Mouse (Mus musculus) midbrain, embryonic 11.5 days (tissue): ENCODE results near the gene Agbl4. TPM values are rescaled to one million over a fixed set of nuclear protein-coding genes. Genes with fewer than 3 reads are reported as not detected.

Experiments used
- ATAC-seq: fragments of 200-750 bp; cut with Nextera tagmentation; 2 replicates; pipeline ENCODE4 v1.8.0; 2017; ENCODE audit warnings: moderate TSS enrichment, moderate library complexity; ENCODE audit not compliant: low FRiP score
- DNase-seq: peaks from one replicate; pipeline ENCODE4 v3.0.0; 2015; ENCODE audit warnings: low spot score; ENCODE audit errors: missing footprints
- H3K27ac ChIP-seq: fragments of 300-500 bp; sonication (generic); 2 replicates; pipeline ENCODE4 v1.5.1; 2014; ENCODE audit warnings: low read depth, low read length
- H3K27me3 ChIP-seq: fragments of 300-500 bp; sonication (generic); 2 replicates; pipeline ENCODE4 v1.6.1; 2014; ENCODE audit warnings: mild to moderate bottlenecking, low read length, moderate library complexity, mixed read lengths; ENCODE audit not compliant: control insufficient read depth, insufficient read depth
- H3K36me3 ChIP-seq: fragments of 300-500 bp; sonication (generic); 2 replicates; pipeline ENCODE4 v1.6.1; 2014; ENCODE audit warnings: mild to moderate bottlenecking, low read length, moderate library complexity, mixed read lengths; ENCODE audit not compliant: control insufficient read depth, insufficient read depth
- H3K4me1 ChIP-seq: fragments of 300-500 bp; sonication (generic); 2 replicates; pipeline ENCODE4 v1.6.1; 2014; ENCODE audit warnings: low read length; ENCODE audit not compliant: control insufficient read depth, insufficient read depth
- H3K4me2 ChIP-seq: fragments of 300-500 bp; sonication (generic); 2 replicates; pipeline ENCODE4 v1.6.1; 2014; ENCODE audit warnings: mild to moderate bottlenecking, moderate library complexity
- H3K4me3 ChIP-seq: fragments of 300-500 bp; sonication (generic); 2 replicates; pipeline ENCODE4 v1.5.1; 2014; ENCODE audit warnings: low read depth, low read length
- H3K9ac ChIP-seq: fragments of 300-500 bp; sonication (generic); 2 replicates; pipeline ENCODE4 v1.6.1; 2014; ENCODE audit warnings: low read length
- H3K9me3 ChIP-seq: fragments of 300-500 bp; sonication (generic); 2 replicates; pipeline ENCODE4 v1.6.1; 2016; ENCODE audit warnings: low read length; ENCODE audit not compliant: control insufficient read depth
- WGBS: fragments of 180-500 bp; shearing (Covaris S2); extraction: QIAGEN DNeasy Blood & Tissue Kit; methylation state at CpG from one replicate; pipeline ENCODE4 v1.1.7; 2014; 5-methylcytosine and 5-hydroxymethylcytosine counted together
- polyA plus RNA-seq: library from polyadenylated mRNA; unstranded; fragments of >200 nt; fragmentation: Nextera tagmentation; extraction: Ambion mirVana; gene quantifications from 2 replicates; pipeline ENCODE4 v1.2.1, GENCODE M21; 2014

The Agbl4 gene
- polyA plus RNA-seq, 1 experiment from 2014 or later = 0.87 TPM

DNA sequence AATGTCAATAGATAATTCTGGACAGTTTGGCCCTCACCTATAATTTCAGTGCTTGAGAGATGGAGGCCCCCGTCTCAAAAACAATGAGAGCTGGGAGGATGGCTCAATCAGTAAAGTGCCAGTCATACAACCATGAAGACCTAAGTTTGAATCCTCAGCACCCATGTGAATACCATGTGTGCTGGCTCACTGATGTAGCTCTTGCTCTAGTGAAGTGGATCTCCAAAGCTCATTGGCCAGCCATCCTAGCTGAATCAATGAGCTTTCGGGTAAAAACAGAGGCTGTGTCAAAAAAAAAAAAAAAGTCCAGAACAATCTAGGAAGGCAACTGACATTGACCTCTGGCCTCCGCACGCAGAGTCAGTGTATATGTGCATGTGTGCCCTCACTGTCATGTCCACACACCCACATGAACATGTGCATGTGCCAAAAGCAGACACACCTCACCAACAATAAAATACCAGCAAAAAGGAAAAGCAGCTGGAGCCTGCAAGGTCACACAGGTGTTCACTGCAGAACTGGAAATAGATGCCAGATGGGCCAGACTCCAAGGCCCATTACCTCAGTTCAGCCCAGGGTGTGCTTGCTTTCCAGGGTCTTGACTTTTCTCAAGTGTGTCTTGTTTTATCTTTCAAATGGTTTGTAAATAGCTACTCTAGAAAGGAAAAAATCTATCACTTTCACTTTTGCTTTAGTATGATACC lies 1192.2 kb downstream of the Agbl4 start:
- WGBS = 82% methylated on average over 4 of the region's 4 CpGs
- no peak overlapping the region for H3K4me3 ChIP-seq
- H3K9ac ChIP-seq = no peak overlapping the region
- H3K27me3 ChIP-seq = no peaks in the 10 kb centered on the region
- no peak overlapping the region for H3K4me2 ChIP-seq
- ATAC-seq = no peak
- H3K4me1 ChIP-seq = no peaks in the 10 kb centered on the region
- DNase-seq = no peak
- no peak overlapping the region for H3K27ac ChIP-seq
- H3K9me3 ChIP-seq = no peaks in the 10 kb centered on the region
- H3K36me3 ChIP-seq = no peaks in the 10 kb centered on the region

DNA sequence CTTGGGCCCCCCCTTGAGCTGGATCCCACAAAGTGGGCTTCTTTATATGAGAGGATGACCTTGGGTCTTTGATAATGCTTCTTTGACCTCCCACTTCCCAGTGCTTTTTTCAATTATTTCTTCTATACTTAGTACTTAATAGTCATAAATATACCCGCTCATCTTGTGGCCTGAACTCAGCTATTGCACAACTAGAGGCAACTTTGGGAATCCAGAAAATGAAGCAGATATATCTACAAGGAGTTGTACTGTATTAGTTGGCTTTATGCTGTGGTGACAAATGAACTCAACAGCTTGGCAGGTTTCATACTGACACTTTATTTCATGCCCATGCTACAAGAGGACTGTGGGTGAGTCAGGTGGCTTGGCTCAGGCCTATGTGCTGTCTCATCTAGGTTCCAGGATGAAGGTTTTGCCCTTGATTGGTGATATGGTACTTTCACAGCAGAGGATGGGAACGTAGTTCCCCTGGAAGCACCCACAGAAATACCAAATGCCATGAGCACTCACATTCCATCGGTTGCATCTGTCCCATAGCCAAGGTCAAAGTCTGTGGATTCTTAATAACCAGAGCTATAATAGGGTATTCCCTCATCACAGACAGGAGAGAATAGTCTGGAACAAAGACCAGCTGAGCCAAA lies 1197.3 kb downstream of the Agbl4 start:
- no peak overlapping the region for H3K27ac ChIP-seq
- H3K4me3 ChIP-seq = no peak overlapping the region
- H3K27me3 ChIP-seq = no peaks in the 10 kb centered on the region
- WGBS = 90% methylated on average over 3 of the region's 3 CpGs
- no peak overlapping the region for H3K9ac ChIP-seq
- no peak for DNase-seq
- H3K4me1 ChIP-seq = no peaks in the 10 kb centered on the region
- no peaks in the 10 kb centered on the region for H3K9me3 ChIP-seq
- H3K36me3 ChIP-seq = no peaks in the 10 kb centered on the region
- H3K4me2 ChIP-seq = no peak overlapping the region
- ATAC-seq = no peak

DNA sequence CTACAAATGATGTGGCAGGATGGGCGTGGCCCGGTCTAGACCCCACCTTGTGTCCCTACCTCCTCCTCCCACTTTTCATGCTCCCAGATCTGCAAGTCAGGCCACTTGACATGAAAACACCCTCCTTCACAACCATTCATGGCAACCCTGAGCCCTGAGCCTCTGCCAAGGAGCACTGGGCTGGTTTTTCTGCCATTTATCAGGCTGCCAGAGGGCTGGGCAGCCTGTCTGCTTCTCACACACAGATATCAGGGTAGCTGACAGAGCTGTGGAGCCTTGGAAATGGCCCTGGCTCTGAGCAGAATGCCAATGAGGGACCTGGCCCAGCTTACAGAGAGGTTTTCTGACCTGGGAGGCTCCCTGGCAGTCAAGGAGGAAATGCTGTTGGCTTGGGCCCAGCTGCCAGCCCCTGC lies 1199.8 kb downstream of the Agbl4 start:
- no peak overlapping the region for H3K4me3 ChIP-seq
- H3K27ac ChIP-seq = no peak overlapping the region
- ATAC-seq = no peak
- H3K27me3 ChIP-seq = no peaks in the 10 kb centered on the region
- H3K9me3 ChIP-seq = no peaks in the 10 kb centered on the region
- H3K4me1 ChIP-seq = no peaks in the 10 kb centered on the region
- no peaks in the 10 kb centered on the region for H3K36me3 ChIP-seq
- no peak overlapping the region for H3K9ac ChIP-seq
- H3K4me2 ChIP-seq = no peak overlapping the region
- no peak for DNase-seq
- WGBS = 85% methylated on average over 2 of the region's 2 CpGs

DNA sequence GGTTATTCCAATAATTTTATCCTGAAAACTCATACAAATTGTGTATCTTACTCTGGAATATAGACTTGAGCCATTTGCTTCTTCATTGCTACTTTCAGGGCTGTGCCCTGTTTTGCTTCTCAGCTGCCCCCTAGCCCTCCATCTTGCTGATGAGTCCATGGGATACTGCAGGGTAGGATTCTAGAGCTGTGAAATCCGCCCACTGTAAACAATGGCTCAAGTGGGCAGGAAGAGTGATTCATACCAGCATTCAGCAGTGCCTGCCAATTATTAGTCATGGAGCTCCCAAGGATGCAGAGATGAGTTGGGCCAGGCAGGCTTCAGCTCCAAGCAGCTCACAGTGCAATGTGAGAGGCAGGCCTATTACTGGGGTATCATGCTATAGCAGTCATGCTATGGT lies 1200.5 kb downstream of the Agbl4 start:
- Histone ChIP-seq H3K4me2 (no peak overlapping the region), H3K9me3 (no peaks in the 10 kb centered on the region), H3K9ac (no peak overlapping the region), H3K27me3 (no peaks in the 10 kb centered on the region), H3K27ac (no peak overlapping the region), H3K36me3 (no peaks in the 10 kb centered on the region), H3K4me1 (no peaks in the 10 kb centered on the region), H3K4me3 (no peak overlapping the region)
- no peak for ATAC-seq
- no peak for DNase-seq
- WGBS = 84% methylated on average over 1 of the region's 1 CpGs

DNA sequence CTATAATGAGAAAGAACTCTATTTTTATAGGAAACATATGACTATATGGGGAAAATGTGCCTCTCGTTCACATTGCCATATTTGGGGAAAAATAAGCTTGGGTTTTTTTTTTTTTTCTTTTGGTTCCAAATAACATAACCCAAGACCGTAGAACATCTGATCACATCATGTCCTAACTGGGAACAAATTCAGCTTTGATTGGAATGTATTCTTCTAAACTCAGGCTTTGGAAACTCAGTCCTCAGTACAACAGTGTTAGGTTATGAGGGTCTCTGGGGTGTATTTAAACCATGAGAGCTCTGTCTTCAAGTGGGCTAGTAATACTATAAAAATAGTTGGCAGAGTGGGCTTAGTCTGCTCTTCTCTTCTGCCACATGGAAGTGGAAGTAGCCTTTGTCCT lies 1205.7 kb downstream of the Agbl4 start:
- H3K27me3 ChIP-seq = no peaks in the 10 kb centered on the region
- no peaks in the 10 kb centered on the region for H3K4me1 ChIP-seq
- H3K4me3 ChIP-seq = no peak overlapping the region
- no peak overlapping the region for H3K4me2 ChIP-seq
- no peaks in the 10 kb centered on the region for H3K9me3 ChIP-seq
- DNase-seq (no peak), ATAC-seq (no peak)
- H3K27ac ChIP-seq = no peak overlapping the region
- no peaks in the 10 kb centered on the region for H3K36me3 ChIP-seq
- 90% methylated on average over 2 of the region's 2 CpGs for WGBS
- H3K9ac ChIP-seq = no peak overlapping the region

DNA sequence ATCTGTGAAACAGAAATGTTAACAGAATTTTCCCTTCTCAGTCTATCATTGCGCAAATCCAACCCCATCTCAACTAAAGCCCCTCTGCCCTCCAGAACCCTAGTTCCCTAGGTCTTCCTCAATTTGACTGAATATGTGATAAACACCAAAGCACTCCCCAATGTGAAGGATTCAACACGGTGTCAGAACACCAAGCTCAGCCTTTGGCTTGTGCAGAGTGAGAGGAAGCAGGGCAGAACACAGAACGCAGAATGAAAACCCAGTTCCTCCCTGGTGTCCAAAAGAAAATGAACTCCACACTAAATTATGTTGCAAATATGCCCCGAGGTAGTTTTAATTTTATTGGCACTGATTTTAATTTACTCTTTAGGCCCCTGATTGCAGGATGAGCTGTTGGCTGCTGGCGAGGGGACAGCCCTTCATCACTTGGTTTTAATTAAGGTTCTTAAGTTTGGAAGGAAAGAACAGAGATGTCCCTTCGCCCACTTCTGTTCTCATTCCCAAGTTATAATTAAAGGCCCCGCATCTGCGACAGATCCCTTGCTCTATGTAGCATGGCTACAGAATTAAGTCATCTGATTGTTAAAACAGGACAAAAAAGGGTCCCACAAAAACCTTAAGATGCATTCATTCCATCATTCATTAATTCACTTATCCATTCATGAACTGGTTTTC lies 1210.5 kb downstream of the Agbl4 start:
- H3K4me2 ChIP-seq = no peak overlapping the region
- DNase-seq (no peak), ATAC-seq (no peak)
- no peaks in the 10 kb centered on the region for H3K36me3 ChIP-seq
- H3K4me1 ChIP-seq = no peaks in the 10 kb centered on the region
- no peak overlapping the region for H3K27ac ChIP-seq
- H3K27me3 ChIP-seq = no peaks in the 10 kb centered on the region
- WGBS = 85% methylated on average over 8 of the region's 8 CpGs
- H3K4me3 ChIP-seq = no peak overlapping the region
- no peak overlapping the region for H3K9ac ChIP-seq
- H3K9me3 ChIP-seq = no peaks in the 10 kb centered on the region

DNA sequence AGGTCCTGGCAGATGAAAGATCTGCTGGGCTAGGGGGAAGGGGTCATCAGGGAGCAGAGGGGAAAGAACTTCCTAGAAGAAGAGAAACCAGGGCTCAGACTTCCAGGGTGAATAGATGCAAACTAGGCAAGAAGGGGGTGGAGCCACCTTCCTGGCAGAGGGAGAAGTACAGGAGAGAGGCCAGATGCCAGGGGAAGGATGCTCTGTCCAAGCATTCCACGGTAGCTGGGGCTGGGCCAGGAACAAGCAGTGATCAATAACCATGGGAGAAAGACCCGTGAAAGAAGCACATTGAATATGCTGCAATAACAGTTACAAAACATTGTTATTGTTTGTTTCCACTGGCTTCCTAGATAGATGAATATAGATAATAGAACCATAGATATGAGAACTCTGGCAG lies 1224.4 kb downstream of the Agbl4 start:
- DNase-seq (no peak), ATAC-seq (no peak)

DNA sequence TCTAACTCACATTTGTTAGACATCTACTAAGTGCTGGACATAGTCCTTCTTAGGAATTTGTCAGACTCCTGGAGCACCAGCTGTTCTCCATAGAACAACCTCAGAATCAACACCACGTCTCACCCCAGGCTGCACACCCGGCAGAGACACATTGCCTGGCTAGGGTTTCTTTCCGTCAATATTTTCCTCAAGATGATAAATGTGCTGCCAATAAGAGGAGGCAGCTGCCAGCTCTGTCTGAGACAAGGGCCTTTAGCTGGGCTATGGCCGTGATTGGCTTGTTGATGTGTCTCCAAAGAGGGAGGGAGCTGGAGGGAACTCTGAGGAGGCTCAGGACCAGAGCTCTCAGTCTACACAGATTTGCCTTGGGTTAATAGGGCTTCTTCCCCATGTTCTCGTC lies 1227.5 kb downstream of the Agbl4 start:
- Histone ChIP-seq H3K36me3 (no peaks in the 10 kb centered on the region), H3K27me3 (no peaks in the 10 kb centered on the region), H3K9me3 (no peaks in the 10 kb centered on the region), H3K27ac (no peak overlapping the region), H3K4me1 (no peaks in the 10 kb centered on the region), H3K4me2 (no peak overlapping the region), H3K9ac (no peak overlapping the region), H3K4me3 (no peak overlapping the region)
- WGBS = 81% methylated on average over 5 of the region's 5 CpGs
- DNase-seq (no peak), ATAC-seq (no peak)

More for the DNA sequence above, 1224.4 kb downstream of the Agbl4 start:
- Histone ChIP-seq H3K9me3 (no peaks in the 10 kb centered on the region), H3K9ac (no peak overlapping the region), H3K27me3 (no peaks in the 10 kb centered on the region), H3K27ac (no peak overlapping the region), H3K4me2 (no peak overlapping the region), H3K4me3 (no peak overlapping the region), H3K4me1 (no peaks in the 10 kb centered on the region), H3K36me3 (no peaks in the 10 kb centered on the region)
- 58% methylated on average over 2 of the region's 2 CpGs for WGBS

DNA sequence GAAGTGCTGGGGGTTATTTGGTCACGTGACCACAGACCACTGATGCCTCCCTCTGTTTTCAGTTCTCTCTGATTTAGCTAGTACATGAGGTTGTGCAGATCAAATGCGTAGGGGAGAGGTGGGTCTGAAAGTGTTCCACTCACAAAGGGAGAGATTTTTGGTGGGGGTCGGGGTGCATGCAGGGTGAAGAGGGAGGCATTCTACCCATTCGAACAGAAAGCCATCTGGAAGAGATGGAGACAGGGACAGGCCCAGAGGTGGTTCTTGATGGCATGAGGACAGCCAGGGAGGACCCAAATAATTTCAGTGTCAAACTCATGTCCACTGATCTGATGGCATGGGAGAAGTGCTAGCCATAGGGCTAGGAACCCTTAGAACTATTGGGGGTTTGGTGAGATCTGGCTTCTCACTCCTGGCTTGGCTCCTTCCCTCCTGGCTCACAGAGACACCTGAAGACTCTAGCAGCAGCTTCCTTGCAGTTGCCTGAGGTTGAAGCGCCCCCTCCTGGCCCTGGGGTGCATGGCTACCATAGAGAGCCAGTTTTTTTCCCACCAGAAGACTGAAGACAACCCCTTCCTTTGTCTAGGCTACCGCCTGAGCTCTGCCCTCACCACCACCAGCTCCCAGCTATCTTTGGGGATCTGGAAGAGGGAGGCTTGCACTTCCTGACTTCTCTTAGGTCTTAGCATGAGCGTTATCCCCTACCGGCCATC lies 1228.8 kb downstream of the Agbl4 start:
- H3K36me3 ChIP-seq = no peaks in the 10 kb centered on the region

More for the DNA sequence above, 1228.8 kb downstream of the Agbl4 start:
- Histone ChIP-seq H3K4me2 (no peak overlapping the region), H3K4me1 (no peaks in the 10 kb centered on the region), H3K9ac (no peak overlapping the region), H3K4me3 (no peak overlapping the region), H3K27ac (no peak overlapping the region), H3K9me3 (no peaks in the 10 kb centered on the region), H3K27me3 (no peaks in the 10 kb centered on the region)
- peak; percentile 95 for DNase-seq
- WGBS = 42% methylated on average over 8 of the region's 8 CpGs
- peak; percentile 82 for ATAC-seq
